Mouse (Mus musculus): ENCODE data around the gene Magea3.
"Not testable (repeated sequence)": the region's sequence is repeated elsewhere in the genome, so short reads cannot be mapped to it uniquely, and the experiment has no call there.

The Magea3 gene

GRCm38 (mm10) chrX:154949405-154949804, at the start of gene Magea3:
Gene Magea3 (minus strand): TSS chrX:154949505.
- not testable (repeated sequence) for DNase-seq (ENCODE audit: low spot score in 2 of 2)

GRCm38 (mm10) chrX:154995750-154996149, 46.4 kb upstream of the Magea3 start, which contains the start of gene Magea8:
Gene Magea8 (minus strand): TSS chrX:154995850.
- DNase-seq (ENCODE audit: low spot score in 2 of 2), result not testable (repeated sequence)

- not testable (repeated sequence) for DNase-seq (ENCODE audit: low spot score in 2 of 2)
These were observed 13.4 kb downstream of the Magea3 start, which contains the start of gene Magea6 for GRCm38 (mm10) chrX:154935887-154936286. Gene Magea6 (minus strand): TSS chrX:154935987.

Data from right cerebral cortex, postnatal 10 days (tissue).